Mouse (Mus musculus): Measurements from ENCODE around the gene Olfr24. TPM values are rescaled to one million over a fixed set of nuclear protein-coding genes. Genes with fewer than 3 reads are reported as not detected.
"Not testable (repeated sequence)": the region's sequence is repeated elsewhere in the genome, so short reads cannot be mapped to it uniquely, and the experiment has no call there.

Gene Olfr24
- polyA plus RNA-seq (2015; fragmentation: Nextera tagmentation; extraction: Ambion mirVana): 0.07 TPM in 1 of 2 replicates, not detected in the other

DNA sequence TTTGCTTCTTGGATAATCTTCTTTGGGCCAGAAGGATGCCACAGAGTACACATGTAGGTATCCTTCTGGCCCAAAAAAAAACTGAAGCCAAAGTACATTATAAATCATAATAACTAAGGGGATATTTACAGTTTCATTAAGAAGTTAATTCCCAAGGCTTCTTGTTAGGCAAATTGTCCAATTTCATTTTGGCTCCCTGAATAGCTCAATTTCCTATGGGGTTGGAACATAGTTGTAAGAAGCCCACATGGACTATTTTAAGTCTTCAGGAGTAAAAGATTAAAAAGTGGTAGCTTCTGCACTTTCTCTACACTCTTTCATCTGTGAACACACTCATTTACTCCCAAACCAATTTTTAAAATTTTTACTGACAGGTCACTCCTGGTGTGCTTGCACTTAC is at the start of gene Olfr24:
Gene Olfr24 (minus strand): TSS at position 101 of the 400 bp plus-strand sequence.
- Histone ChIP-seq H3K4me3 (no peak within 1 kb of the TSS), H3K9me3 (no peaks in the 10 kb centered on the region), H3K27ac (no peak within 1 kb of the TSS), H3K36me3 (no peaks in the 10 kb centered on the region), H3K27me3 (no peaks in the 10 kb centered on the region), H3K4me1 (no peaks in the 10 kb centered on the region), H3K9ac (no peak within 1 kb of the TSS), H3K4me2 (no peak within 1 kb of the TSS)
- no peak for ATAC-seq (ENCODE audit: insufficient number of reproducible peaks, insufficient read depth, low FRiP score, low TSS enrichment, low read depth)

DNA sequence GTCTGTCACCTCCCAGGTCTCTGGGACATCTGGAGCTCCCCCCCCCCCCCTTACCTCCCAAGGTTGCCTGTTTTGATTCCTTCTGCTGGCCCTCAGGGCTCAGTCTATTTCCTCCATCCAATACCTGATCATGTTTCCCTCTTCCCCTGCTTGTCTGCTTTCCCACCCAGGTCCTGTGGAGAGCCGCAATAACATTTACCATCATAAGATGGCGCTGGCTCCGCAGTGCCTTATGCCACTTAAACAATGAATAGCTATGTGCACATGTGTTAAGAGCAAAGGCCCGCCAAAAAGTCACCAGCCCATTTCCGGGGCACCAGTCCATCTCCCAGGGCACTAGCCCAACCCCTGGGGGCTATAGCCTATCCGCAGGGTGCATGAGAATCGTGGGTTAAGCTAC is 21.5 kb upstream of the Olfr24 start:
- H3K27me3 ChIP-seq: no peaks in the 10 kb centered on the region
- H3K27ac ChIP-seq: no peak overlapping the region
- no peaks in the 10 kb centered on the region for H3K4me1 ChIP-seq
- 52% methylated on average over 7 of the region's 7 CpGs for WGBS
- H3K4me2 ChIP-seq: no peak overlapping the region
- ATAC-seq (ENCODE audit: insufficient number of reproducible peaks, insufficient read depth, low FRiP score, low TSS enrichment, low read depth): no peak
- H3K36me3 ChIP-seq: no peaks in the 10 kb centered on the region
- no peak overlapping the region for H3K9ac ChIP-seq
- H3K4me3 ChIP-seq: no peak overlapping the region
- H3K9me3 ChIP-seq: no peaks in the 10 kb centered on the region

DNA sequence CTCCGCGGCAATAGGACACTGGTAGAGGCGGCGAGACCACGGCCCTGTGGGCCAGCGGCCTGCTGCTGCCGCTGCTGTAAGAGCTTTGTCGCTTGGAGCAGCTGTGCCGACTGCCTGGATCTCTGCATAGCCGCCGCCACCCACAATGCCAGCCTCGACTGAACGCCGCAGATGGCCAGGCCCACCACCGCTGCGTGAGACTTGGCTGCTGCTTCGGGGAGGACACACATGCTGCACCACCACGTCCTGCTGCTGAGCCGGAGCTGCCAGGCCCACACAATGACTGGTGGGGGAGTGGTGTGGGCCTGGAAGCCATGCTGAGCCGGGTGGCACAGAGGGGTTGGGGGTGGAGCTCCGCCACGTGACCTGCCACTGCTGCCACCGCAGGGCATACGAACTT is 15.7 kb upstream of the Olfr24 start:
- ATAC-seq (ENCODE audit: insufficient number of reproducible peaks, insufficient read depth, low FRiP score, low TSS enrichment, low read depth): no peak
- Histone ChIP-seq H3K27me3 (no peaks in the 10 kb centered on the region), H3K4me1 (no peaks in the 10 kb centered on the region), H3K9me3 (no peaks in the 10 kb centered on the region), H3K9ac (no peak overlapping the region), H3K36me3 (no peaks in the 10 kb centered on the region), H3K4me2 (no peak overlapping the region), H3K27ac (no peak overlapping the region), H3K4me3 (no peak overlapping the region)
- WGBS: 70% methylated on average over 24 of the region's 24 CpGs

DNA sequence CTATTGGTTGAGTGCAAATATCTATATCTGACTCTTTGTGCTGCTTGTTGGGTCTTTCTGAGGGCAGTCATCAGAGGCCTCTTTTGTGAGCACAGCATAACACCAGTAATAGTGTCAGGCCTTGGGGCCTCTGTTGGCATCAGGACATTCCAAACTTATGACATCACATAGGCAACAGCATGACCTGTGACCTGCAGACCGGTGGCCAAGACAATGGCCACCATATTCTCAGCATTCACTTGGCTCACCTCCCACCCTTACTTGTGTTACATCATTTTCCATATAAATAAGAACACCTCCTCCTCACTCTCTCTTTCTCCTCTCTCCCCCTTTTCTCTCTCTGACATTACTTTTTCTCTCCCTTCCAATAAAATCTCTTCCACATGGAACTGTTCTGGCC is 15.2 kb upstream of the Olfr24 start:
- H3K9ac ChIP-seq: no peak overlapping the region
- no peaks in the 10 kb centered on the region for H3K4me1 ChIP-seq
- H3K27me3 ChIP-seq: no peaks in the 10 kb centered on the region
- no peaks in the 10 kb centered on the region for H3K36me3 ChIP-seq
- WGBS: 65% methylated on average over 1 of the region's 1 CpGs
- no peak overlapping the region for H3K4me3 ChIP-seq
- H3K9me3 ChIP-seq: no peaks in the 10 kb centered on the region
- no peak overlapping the region for H3K27ac ChIP-seq
- ATAC-seq (ENCODE audit: insufficient number of reproducible peaks, insufficient read depth, low FRiP score, low TSS enrichment, low read depth): no peak
- no peak overlapping the region for H3K4me2 ChIP-seq

DNA sequence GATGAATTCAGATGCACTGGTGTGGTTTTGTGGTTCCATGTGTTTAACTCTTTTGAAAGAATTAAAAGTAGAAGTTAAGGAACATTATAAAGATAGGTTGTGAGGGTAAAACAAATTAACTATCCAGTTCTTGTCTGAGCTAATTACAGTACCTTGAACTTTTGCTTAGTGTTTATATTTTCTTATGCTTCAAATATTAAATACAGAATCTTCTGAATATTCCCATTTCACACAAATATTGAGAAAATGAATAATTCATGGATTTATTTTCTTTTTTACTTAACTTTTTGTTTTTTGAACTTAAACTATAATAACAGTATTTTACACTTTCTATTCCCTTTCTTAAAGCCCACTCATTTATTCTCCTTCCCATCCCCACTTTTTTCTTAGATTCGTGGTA is 8.2 kb downstream of the Olfr24 start:
- no peaks in the 10 kb centered on the region for H3K36me3 ChIP-seq
- no peak overlapping the region for H3K9ac ChIP-seq
- ATAC-seq (ENCODE audit: insufficient number of reproducible peaks, insufficient read depth, low FRiP score, low TSS enrichment, low read depth): no peak
- H3K27ac ChIP-seq: no peak overlapping the region
- WGBS: 58% methylated on average over 1 of the region's 1 CpGs
- H3K4me1 ChIP-seq: no peaks in the 10 kb centered on the region
- H3K4me2 ChIP-seq: no peak overlapping the region
- H3K9me3 ChIP-seq: no peaks in the 10 kb centered on the region
- no peak overlapping the region for H3K4me3 ChIP-seq
- no peaks in the 10 kb centered on the region for H3K27me3 ChIP-seq

DNA sequence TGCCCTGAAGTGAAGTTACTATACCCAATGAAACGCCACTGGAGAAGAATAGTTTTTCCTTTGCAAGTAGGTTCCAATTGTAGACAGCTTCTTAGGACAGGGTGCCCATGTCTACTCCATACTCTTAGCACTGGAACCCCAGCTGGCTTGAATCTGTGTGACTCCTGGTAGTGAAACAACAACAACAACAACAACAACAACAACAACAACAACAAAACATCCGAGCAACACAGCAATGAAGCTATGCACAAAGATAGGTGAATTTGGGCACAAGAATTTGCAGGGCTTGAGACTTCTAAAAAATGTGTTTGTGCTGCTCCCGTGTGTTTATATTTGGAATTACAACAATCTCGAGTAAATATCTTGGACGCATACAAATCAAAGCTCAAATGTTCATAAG is 19.2 kb downstream of the Olfr24 start:
- Histone ChIP-seq H3K36me3 (no peaks in the 10 kb centered on the region), H3K9me3 (no peaks in the 10 kb centered on the region), H3K27ac (no peak overlapping the region), H3K4me2 (no peak overlapping the region), H3K9ac (no peak overlapping the region), H3K4me1 (no peaks in the 10 kb centered on the region), H3K27me3 (no peaks in the 10 kb centered on the region), H3K4me3 (no peak overlapping the region)
- ATAC-seq (ENCODE audit: insufficient number of reproducible peaks, insufficient read depth, low FRiP score, low TSS enrichment, low read depth): no peak
- WGBS: 17% methylated on average over 5 of the region's 5 CpGs

DNA sequence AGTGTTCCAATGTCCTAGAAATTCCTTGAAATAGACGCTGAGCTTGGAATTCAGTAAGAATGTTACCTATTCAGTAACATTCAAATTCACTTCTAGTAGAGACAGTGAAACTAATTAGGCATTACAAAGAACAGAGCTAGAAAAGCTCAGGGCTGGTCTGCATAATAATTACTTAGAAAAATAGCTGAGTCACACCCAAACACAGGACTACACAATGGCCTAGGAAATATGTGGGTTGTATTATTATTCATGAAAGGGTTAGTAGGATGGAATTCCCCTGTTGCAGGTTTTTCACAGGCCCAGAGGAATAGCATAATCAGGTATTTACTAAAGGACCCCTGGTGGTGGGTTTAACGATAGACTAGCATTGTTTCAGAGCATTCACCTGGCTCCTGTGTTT is 29.6 kb downstream of the Olfr24 start:
- 78% methylated on average over 2 of the region's 2 CpGs for WGBS
- H3K27ac ChIP-seq: not testable (repeated sequence)

DNA sequence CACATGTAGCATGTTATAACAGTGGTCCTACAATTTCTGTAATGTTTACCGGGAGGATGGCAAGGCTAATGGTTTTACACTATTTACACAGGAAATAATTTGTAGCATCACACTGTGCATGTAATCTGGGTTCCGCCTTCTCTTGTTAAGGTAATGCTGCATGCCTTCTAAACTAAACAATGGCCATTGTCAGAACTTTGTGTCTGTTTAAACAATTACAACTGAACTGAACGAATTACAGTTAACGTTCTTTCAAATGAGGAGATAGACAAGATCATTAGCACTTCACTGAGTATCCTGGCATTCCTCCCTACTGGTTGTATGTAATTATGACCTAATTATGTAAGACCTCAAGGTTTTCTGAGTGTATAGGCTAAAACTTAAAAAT is 41.1 kb downstream of the Olfr24 start:
- H3K9ac ChIP-seq: no peak overlapping the region
- no peak for ATAC-seq (ENCODE audit: insufficient number of reproducible peaks, insufficient read depth, low FRiP score, low TSS enrichment, low read depth)

More for the DNA sequence above, 29.6 kb downstream of the Olfr24 start:
- H3K4me3 ChIP-seq; H3K4me1 ChIP-seq; H3K4me2 ChIP-seq; H3K9me3 ChIP-seq; H3K36me3 ChIP-seq; H3K9ac ChIP-seq; ATAC-seq (ENCODE audit: insufficient number of reproducible peaks, insufficient read depth, low FRiP score, low TSS enrichment, low read depth); H3K27me3 ChIP-seq: not testable (repeated sequence)

DNA sequence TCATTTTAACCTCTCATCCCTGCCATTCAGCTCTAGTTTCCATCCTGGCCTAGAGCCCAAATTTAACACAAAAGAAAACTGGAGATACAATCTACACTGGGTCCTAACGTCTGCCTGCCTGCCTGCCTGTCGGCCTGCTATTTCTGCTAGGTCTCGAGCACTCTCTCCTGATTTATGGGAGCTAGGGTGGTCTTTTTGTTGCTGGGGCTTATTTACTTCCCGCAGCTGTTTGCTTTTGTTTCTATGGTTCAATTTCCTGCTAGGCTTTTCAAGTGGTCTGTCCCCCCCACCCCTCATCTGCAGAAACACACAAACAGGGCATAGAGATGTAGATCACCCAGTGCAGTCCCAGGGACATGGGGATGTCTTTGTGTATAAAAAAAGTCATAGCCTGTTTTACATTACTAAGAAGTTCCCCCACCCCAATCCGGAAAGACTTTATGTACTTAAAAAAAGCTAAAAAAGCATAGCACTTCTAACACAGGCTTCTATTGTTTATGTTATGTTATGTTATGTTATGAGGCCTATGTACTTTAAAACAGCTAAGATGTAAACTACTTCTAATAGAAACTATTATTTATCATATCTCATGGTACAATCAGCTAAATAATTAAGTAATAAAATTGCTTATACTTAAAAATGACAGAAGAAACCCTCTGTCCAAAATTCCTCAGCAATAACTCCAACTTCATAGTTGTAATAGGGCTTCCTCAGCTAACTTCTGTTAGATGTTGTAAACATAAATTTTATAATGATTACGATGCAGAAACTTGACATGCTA is 41.7 kb downstream of the Olfr24 start:
- Histone ChIP-seq H3K4me2 (no peak overlapping the region), H3K9me3 (no peaks in the 10 kb centered on the region), H3K9ac (0 out of 2 replicates have a peak overlapping the region, but pooled peaks have one; percentile 27), H3K27me3 (no peaks in the 10 kb centered on the region), H3K36me3 (no peaks in the 10 kb centered on the region), H3K4me3 (no peak overlapping the region), H3K27ac (peak overlapping the region; percentile 60), H3K4me1 (peaks cover 13% of the 10 kb centered on the region)
- no peak for ATAC-seq (ENCODE audit: insufficient number of reproducible peaks, insufficient read depth, low FRiP score, low TSS enrichment, low read depth)
- 19% methylated on average over 6 of the region's 6 CpGs for WGBS

More for the DNA sequence above, 41.1 kb downstream of the Olfr24 start:
- no peak overlapping the region for H3K27ac ChIP-seq
- no peak overlapping the region for H3K4me2 ChIP-seq
- H3K4me3 ChIP-seq: no peak overlapping the region
- no peaks in the 10 kb centered on the region for H3K36me3 ChIP-seq
- 38% methylated on average over 4 of the region's 4 CpGs for WGBS
- no peaks in the 10 kb centered on the region for H3K9me3 ChIP-seq
- no peaks in the 10 kb centered on the region for H3K27me3 ChIP-seq
- peaks cover 13% of the 10 kb centered on the region for H3K4me1 ChIP-seq

DNA sequence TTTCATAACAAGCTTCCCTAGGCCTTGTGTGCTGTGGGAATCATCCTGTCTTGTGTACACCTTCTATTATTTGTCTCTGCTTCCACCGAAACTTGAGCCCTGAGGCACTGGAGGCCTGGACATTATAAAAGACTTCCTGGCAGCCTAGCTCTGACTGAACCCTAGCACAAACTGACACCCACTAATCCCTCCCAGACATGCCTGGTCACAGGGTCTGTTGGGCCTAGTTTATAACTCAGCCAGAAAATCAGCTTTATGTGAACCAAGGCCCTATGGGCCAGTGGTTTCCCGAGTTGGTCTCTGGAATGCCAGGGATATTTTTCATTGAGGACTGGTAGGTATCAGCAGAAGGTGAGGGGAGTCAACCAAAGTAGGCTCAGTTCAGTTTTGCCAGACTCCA is 42.8 kb downstream of the Olfr24 start:
- no peaks in the 10 kb centered on the region for H3K36me3 ChIP-seq
- H3K27me3 ChIP-seq: no peaks in the 10 kb centered on the region
- no peak overlapping the region for H3K27ac ChIP-seq
- no peaks in the 10 kb centered on the region for H3K9me3 ChIP-seq
- no peak for ATAC-seq (ENCODE audit: insufficient number of reproducible peaks, insufficient read depth, low FRiP score, low TSS enrichment, low read depth)
- WGBS: 6% methylated on average over 2 of the region's 2 CpGs
- peaks cover 13% of the 10 kb centered on the region for H3K4me1 ChIP-seq
- H3K4me2 ChIP-seq: no peak overlapping the region
- no peak overlapping the region for H3K4me3 ChIP-seq
- no peak overlapping the region for H3K9ac ChIP-seq

DNA sequence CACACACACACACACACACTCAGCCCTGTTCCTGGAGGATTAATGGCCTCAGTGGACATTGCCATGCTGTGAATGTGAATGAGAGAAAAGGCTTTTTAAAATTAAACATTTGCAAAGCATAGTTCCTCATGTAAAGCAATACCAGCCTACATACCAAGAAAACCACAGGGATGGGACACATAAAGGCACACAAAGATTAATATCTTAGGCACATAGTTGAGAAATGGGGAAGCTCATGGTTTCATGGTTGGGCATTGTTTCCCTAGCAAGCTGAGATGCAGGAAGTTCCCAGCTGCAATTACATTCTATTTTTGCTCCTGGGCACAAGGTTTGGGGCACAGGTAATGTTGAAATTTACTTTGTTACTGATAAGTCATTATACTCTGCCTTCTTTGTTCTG is 58.2 kb downstream of the Olfr24 start:
- Histone ChIP-seq H3K27me3 (no peaks in the 10 kb centered on the region), H3K27ac (no peak overlapping the region), H3K9me3 (no peaks in the 10 kb centered on the region), H3K36me3 (no peaks in the 10 kb centered on the region), H3K4me3 (no peak overlapping the region), H3K9ac (no peak overlapping the region), H3K4me2 (no peak overlapping the region), H3K4me1 (no peaks in the 10 kb centered on the region)
- ATAC-seq (ENCODE audit: insufficient number of reproducible peaks, insufficient read depth, low FRiP score, low TSS enrichment, low read depth): no peak
